Mouse (Mus musculus) intestine, embryonic 16.5 days (tissue): ENCODE measurements around the gene Sf1. TPM values are rescaled to one million over a fixed set of nuclear protein-coding genes. Genes with fewer than 3 reads are reported as not detected.

Experiments used
- ATAC-seq: fragments of 200-750 bp; cut with Nextera tagmentation; 2 replicates; pipeline ENCODE4 v1.8.0; 2017; ENCODE audit warnings: moderate TSS enrichment, moderate library complexity
- H3K27ac ChIP-seq: fragments of 300-500 bp; sonication (generic); 2 replicates; pipeline ENCODE4 v1.5.1; 2014; ENCODE audit warnings: mild to moderate bottlenecking, low read length
- H3K27me3 ChIP-seq: fragments of 300-500 bp; sonication (generic); replicated peaks from 2 replicates; pipeline ENCODE4 v1.6.1; 2014; ENCODE audit warnings: low read length, control low read depth, mixed read lengths; ENCODE audit not compliant: control insufficient read depth, insufficient read depth
- H3K36me3 ChIP-seq: fragments of 300-500 bp; sonication (generic); 2 replicates; pipeline ENCODE4 v1.6.1; 2014; ENCODE audit warnings: low read length, control low read depth; ENCODE audit not compliant: control insufficient read depth, insufficient read depth
- H3K4me1 ChIP-seq: fragments of 300-500 bp; sonication (generic); 2 replicates; pipeline ENCODE4 v1.6.1; 2014; ENCODE audit warnings: low read length, control low read depth, mixed read lengths; ENCODE audit not compliant: control insufficient read depth, insufficient read depth
- H3K4me2 ChIP-seq: fragments of 300-500 bp; sonication (generic); 2 replicates; pipeline ENCODE4 v1.6.1; 2014; ENCODE audit warnings: low read depth, low read length, control low read depth
- H3K4me3 ChIP-seq: fragments of 300-500 bp; sonication (generic); 2 replicates; pipeline ENCODE4 v1.5.1; 2014; ENCODE audit warnings: mild to moderate bottlenecking, low read length
- H3K9ac ChIP-seq: fragments of 300-500 bp; sonication (generic); 2 replicates; pipeline ENCODE4 v1.6.1; 2014; ENCODE audit warnings: low read depth, low read length
- H3K9me3 ChIP-seq: fragments of 300-500 bp; sonication (generic); 2 replicates; pipeline ENCODE4 v1.6.1; 2016; ENCODE audit warnings: low read length, control low read depth; ENCODE audit not compliant: control insufficient read depth
- WGBS: fragments of 180-500 bp; shearing (Covaris S2); extraction: QIAGEN DNeasy Blood & Tissue Kit; methylation state at CpG from one replicate; pipeline ENCODE4 v1.1.7; 2014; 5-methylcytosine and 5-hydroxymethylcytosine counted together
- polyA plus RNA-seq: library from polyadenylated mRNA; unstranded; fragments of >200 nt; fragmentation: Nextera tagmentation; extraction: Ambion mirVana; gene quantifications from 2 replicates; pipeline ENCODE4 v1.2.1, GENCODE M21; 2015

Gene Sf1
- polyA plus RNA-seq, 1 experiment from 2014 or later: 94.7 TPM

- 22% methylated on average over 13 of the region's 13 CpGs for WGBS
- H3K4me3 ChIP-seq: no peak overlapping the region
- no peaks in the 10 kb centered on the region for H3K36me3 ChIP-seq
- no peaks in the 10 kb centered on the region for H3K9me3 ChIP-seq
- peak overlapping the region; percentile 42 for H3K4me2 ChIP-seq
- H3K4me1 ChIP-seq: peaks cover 24% of the 10 kb centered on the region
- ATAC-seq: no peak
- H3K27me3 ChIP-seq: no peaks in the 10 kb centered on the region
- peak overlapping the region; percentile 53; the same call in 1 of the 2 replicates for H3K9ac ChIP-seq
- H3K27ac ChIP-seq: no peak overlapping the region
Observed at GRCm38 (mm10) chr19:6331719-6332516, 31.6 kb upstream of the Sf1 start.

DNA sequence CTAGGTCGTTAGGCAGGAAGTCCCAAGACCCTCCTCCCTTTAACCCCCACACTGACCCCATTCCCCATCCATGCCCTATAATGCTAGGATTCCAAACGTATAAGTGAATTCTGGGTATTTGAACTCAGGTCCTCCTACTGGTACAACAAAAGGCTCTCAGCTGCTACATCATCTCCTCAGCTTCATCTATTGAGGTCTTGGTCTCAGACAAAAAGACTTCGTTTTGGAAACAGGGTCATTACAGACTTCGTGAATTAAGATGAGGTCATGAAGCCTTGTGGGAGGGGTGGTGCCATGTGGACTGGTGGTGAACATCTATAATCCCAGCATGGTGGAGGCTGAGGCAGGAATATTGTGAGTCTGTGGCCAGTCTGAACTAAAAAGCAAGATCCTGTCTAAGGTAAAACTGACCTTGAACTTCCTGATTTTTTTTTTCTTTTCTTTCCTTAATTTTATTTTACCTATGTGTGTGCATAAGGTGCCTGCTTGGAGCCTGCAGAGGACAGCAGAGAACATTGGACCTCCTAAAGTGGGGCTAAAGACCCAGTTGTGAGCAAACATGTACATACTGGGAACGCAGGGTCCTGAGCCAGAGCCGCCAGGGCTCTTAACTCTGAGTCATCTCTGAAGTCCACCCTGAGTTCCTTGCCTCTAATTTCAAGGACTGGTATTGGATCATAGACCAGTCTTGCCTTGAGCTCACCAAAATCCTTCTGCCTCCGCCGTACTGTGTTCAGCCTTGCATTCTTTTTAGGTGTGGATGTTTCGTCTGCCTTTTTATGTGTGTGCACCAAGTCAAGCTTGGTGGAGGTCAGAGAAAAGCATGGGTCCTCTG, 29.5 kb upstream of the Sf1 start:
- ATAC-seq: no peak; the same call in 1 of the 2 replicates
- 61% methylated on average over 9 of the region's 9 CpGs for WGBS
- H3K27me3 ChIP-seq: no peaks in the 10 kb centered on the region
- H3K9ac ChIP-seq: peak overlapping the region; percentile 59
- H3K4me3 ChIP-seq: peak overlapping the region; percentile 90
- H3K4me1 ChIP-seq: peaks cover 26% of the 10 kb centered on the region
- peaks cover 8% of the 10 kb centered on the region; the same call in 1 of the 2 replicates for H3K36me3 ChIP-seq
- peak overlapping the region; percentile 92 for H3K27ac ChIP-seq
- peak overlapping the region; percentile 44 for H3K4me2 ChIP-seq
- H3K9me3 ChIP-seq: no peaks in the 10 kb centered on the region

DNA sequence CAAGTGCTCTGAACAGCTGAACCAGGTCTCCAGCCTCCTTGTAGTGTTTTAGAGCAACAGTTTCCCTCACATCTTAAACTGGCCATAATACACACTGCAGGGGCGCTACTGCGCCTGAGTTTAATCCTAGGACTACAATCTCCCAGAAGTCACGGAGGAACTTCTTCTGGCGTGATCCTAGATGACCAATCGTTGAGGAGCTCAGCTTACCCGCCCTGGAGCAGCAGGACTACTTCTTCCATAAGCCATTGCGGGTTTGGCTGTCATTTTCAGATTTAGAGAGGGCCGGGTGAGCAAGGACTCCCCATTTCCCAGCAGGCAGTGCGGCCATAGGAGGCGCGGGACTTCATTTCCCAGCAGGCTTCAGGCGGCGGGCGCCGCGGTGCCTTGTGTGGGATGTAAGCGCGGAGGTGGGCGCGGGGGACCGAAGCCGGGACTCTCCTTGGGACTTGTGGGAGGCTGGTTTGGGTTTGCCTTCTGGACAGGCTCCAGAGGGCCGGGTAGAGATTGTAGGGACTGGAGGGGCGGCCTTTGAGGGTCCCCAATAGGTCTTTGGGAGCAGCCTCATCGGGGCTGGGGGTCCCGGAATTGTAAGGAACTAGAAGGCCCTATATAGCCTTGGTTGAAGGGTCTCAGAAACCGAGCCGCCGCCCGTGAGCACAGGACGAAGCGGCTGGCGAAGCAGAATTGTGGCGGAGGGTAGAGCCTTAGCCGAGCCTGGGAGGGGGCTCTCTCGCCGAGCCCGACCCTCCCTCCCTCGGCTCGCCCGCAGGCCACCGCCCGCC, 28.6 kb upstream of the Sf1 start, which contains the start of gene Men1:
Men1 (plus strand) TSS at position 307 of the 785 bp plus-strand sequence.
- H3K9me3 ChIP-seq: no peaks in the 10 kb centered on the region
- peak within 1 kb of the TSS; percentile 94 for H3K4me2 ChIP-seq
- peak within 1 kb of the TSS; percentile 89 for H3K9ac ChIP-seq
- ATAC-seq: peak; percentile 92
- peak within 1 kb of the TSS; percentile 90 for H3K4me3 ChIP-seq
- peaks cover 26% of the 10 kb centered on the region for H3K4me1 ChIP-seq
- H3K27me3 ChIP-seq: no peaks in the 10 kb centered on the region
- WGBS: 0% methylated on average over 43 of the region's 43 CpGs
- peaks cover 15% of the 10 kb centered on the region for H3K36me3 ChIP-seq
- peak within 1 kb of the TSS; percentile 92 for H3K27ac ChIP-seq

DNA sequence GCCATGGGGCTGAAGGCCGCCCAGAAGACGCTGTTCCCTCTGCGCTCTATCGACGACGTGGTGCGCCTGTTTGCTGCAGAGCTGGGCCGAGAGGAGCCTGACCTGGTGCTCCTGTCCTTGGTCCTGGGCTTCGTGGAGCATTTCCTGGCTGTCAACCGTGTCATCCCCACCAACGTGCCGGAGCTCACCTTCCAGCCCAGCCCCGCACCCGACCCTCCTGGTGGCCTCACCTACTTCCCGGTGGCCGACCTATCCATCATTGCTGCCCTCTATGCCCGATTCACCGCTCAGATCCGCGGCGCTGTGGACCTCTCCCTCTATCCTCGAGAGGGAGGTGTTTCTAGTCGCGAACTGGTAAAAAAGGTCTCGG, 28.0 kb upstream of the Sf1 start:
- Histone ChIP-seq H3K4me2 (peak overlapping the region; percentile 94), H3K27ac (peak overlapping the region; percentile 75), H3K9me3 (no peaks in the 10 kb centered on the region), H3K9ac (peak overlapping the region; percentile 89), H3K36me3 (peaks cover 19% of the 10 kb centered on the region), H3K4me3 (peak overlapping the region; percentile 90), H3K27me3 (no peaks in the 10 kb centered on the region), H3K4me1 (peaks cover 31% of the 10 kb centered on the region)
- WGBS: 1% methylated on average over 25 of the region's 25 CpGs
- ATAC-seq: peak; percentile 17

GRCm38 (mm10) chr19:6336920-6337319, 26.6 kb upstream of the Sf1 start:
- Histone ChIP-seq H3K4me3 (no peak overlapping the region), H3K4me1 (peaks cover 31% of the 10 kb centered on the region), H3K27me3 (no peaks in the 10 kb centered on the region), H3K9me3 (no peaks in the 10 kb centered on the region), H3K4me2 (0 out of 2 replicates have a peak overlapping the region, but pooled peaks have one; percentile 94), H3K27ac (no peak overlapping the region), H3K9ac (peak overlapping the region; percentile 89; the same call in 1 of the 2 replicates), H3K36me3 (peaks cover 19% of the 10 kb centered on the region)
- 90% methylated on average over 10 of the region's 10 CpGs for WGBS
- ATAC-seq: no peak

GRCm38 (mm10) chr19:6338171-6338570, 25.3 kb upstream of the Sf1 start:
- no peak overlapping the region for H3K4me2 ChIP-seq
- no peak for ATAC-seq
- H3K36me3 ChIP-seq: peaks cover 19% of the 10 kb centered on the region
- no peak overlapping the region for H3K27ac ChIP-seq
- H3K4me1 ChIP-seq: peaks cover 35% of the 10 kb centered on the region
- H3K9ac ChIP-seq: no peak overlapping the region
- no peaks in the 10 kb centered on the region for H3K9me3 ChIP-seq
- WGBS: 95% methylated on average over 7 of the region's 7 CpGs
- no peaks in the 10 kb centered on the region for H3K27me3 ChIP-seq
- H3K4me3 ChIP-seq: no peak overlapping the region

DNA sequence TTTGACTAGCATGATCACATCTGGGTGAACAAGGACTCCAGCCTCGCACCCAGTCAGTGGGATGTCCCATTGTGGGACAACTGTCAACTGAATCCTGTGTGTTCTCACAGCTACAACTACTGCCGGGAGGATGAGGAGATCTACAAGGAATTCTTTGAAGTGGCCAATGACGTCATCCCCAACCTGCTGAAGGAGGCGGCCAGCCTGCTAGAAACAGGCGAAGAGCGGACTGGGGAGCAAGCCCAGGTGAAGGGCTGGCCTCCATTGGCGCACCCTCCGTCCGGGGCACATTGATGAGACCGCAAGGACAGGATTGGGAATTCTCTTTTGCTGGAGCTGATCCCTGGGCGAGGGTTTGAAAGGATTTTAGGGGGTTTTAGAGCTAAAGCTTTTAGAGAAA, 24.8 kb upstream of the Sf1 start:
- Histone ChIP-seq H3K4me1 (peaks cover 35% of the 10 kb centered on the region), H3K27me3 (no peaks in the 10 kb centered on the region), H3K27ac (no peak overlapping the region), H3K4me2 (no peak overlapping the region), H3K9ac (no peak overlapping the region), H3K4me3 (no peak overlapping the region), H3K36me3 (peaks cover 19% of the 10 kb centered on the region), H3K9me3 (no peaks in the 10 kb centered on the region)
- 87% methylated on average over 11 of the region's 11 CpGs for WGBS
- ATAC-seq: no peak

- Histone ChIP-seq H3K27ac (no peak overlapping the region), H3K4me3 (no peak overlapping the region), H3K27me3 (no peaks in the 10 kb centered on the region), H3K9ac (no peak overlapping the region), H3K9me3 (no peaks in the 10 kb centered on the region), H3K4me2 (no peak overlapping the region), H3K36me3 (peaks cover 19% of the 10 kb centered on the region), H3K4me1 (peaks cover 32% of the 10 kb centered on the region)
- ATAC-seq: no peak
- WGBS: 94% methylated on average over 6 of the region's 6 CpGs
Observed at GRCm38 (mm10) chr19:6339191-6339590, 24.3 kb upstream of the Sf1 start.
